ENCODE assay signal across 9 mouse cellular contexts in genomic region chr3:105451627-105452555, GRCm38 (mm10). TPM values are rescaled to one million over a fixed set of nuclear protein-coding genes. Genes with fewer than 3 reads are reported as not detected.
DNase-seq lines count a peak whose midpoint lies in the region; ATAC-seq and TF ChIP-seq lines count a peak whose summit lies in the region.
"Had no signal": no experiment of that assay in that cellular context is flagged by ENCODE, and none has a peak within 500 bp of the region (broad histone marks: within the 10 kb centered on the region; RNA-seq: fewer than 3 reads in every experiment).

Gene Kcnd3 (plus strand): TSS chr3:105452330.

- H3K4me2 ChIP-seq in hindbrain, embryonic 16.5 days (ENCODE audit: low read length): peak within 1 kb of the TSS; percentile 86

- peak within 1 kb of the TSS; percentile 91 for H3K9ac ChIP-seq in hindbrain, embryonic 16.5 days (ENCODE audit: low read depth, low read length)

- no peaks in the 10 kb centered on the region for H3K9me3 ChIP-seq in hindbrain, embryonic 16.5 days (ENCODE audit: control insufficient read depth, low read length)

- no peaks in the 10 kb centered on the region for H3K27me3 ChIP-seq in cerebellum, adult 2 months (ENCODE audit: control insufficient read depth, insufficient read depth, low read length)
- no peaks in the 10 kb centered on the region for H3K27me3 ChIP-seq in hindbrain, embryonic 16.5 days (replicated peaks; ENCODE audit: control insufficient read depth, insufficient read depth, low read length)

- under 1% methylated on average over 74 of the region's 98 CpGs for WGBS in cerebellum, adult 2 months
- under 1% methylated on average over 47 of the region's 98 CpGs for WGBS in hindbrain, embryonic 16.5 days

- no peaks in the 10 kb centered on the region for H3K36me3 ChIP-seq in hindbrain, embryonic 16.5 days (ENCODE audit: control insufficient read depth, insufficient read depth, low read length)

- intact Hi-C loops in left cerebral cortex, postnatal 10 days (cut with DNase I): loop anchor here (5.0 kb wide), 1 partner anchor 195 kb away; no protein-coding TSS in a partner anchor

- peak; percentile 72 for ATAC-seq in hindbrain, embryonic 16.5 days
- ATAC-seq in inflammation-experienced regulatory T-cells, adult 6 months: no peak

- TF ChIP-seq CTCF in cerebellum, adult 2 months (IDR thresholded peaks at IDR 0.05; ENCODE audit: borderline replicate concordance, insufficient read depth, low read depth, low read length): no peak

- H3K27ac ChIP-seq in cerebellum, adult 2 months (ENCODE audit: insufficient read depth, low read length): peak within 1 kb of the TSS; percentile 89
- H3K27ac ChIP-seq in hindbrain, embryonic 16.5 days (ENCODE audit: low read depth, low read length): peak within 1 kb of the TSS; percentile 87

- DNase-seq in R1 (ENCODE audit: low read depth, low spot score): peak; percentile 16
- peak; percentile 71 to 76 for DNase-seq in cerebellum, adult 2 months
- DNase-seq in frontal cortex, adult 2 months (ENCODE audit: extremely low spot score in 1 of 2, low spot score in 1 of 2): peak in 1 of 2 experiments; percentile 46
- DNase-seq in left cerebral cortex, postnatal 10 days (ENCODE audit: extremely low spot score in 1 of 2, low spot score in 2 of 2): peak; percentile 19 to 78
- peak; percentile 8 for DNase-seq in lung, postnatal 36 days
- DNase-seq in right cerebral cortex, postnatal 14 days: peak; percentile 63

- 0 out of 2 replicates have a peak, but pooled peaks have one; percentile 10 for TF ChIP-seq POLR2A in cerebellum, adult 2 months (IDR thresholded peaks at IDR 0.05; ENCODE audit: borderline replicate concordance, insufficient read depth, low read length)

- H3K4me3 ChIP-seq in cerebellum, adult 2 months (replicated peaks; ENCODE audit: insufficient read depth, low read depth, low read length): peak within 1 kb of the TSS; percentile 54
- peak within 1 kb of the TSS; percentile 83 for H3K4me3 ChIP-seq in hindbrain, embryonic 16.5 days (ENCODE audit: low read length)

- H3K4me1 ChIP-seq in cerebellum, adult 2 months (ENCODE audit: control insufficient read depth, insufficient read depth, low read length): peaks cover 7% of the 10 kb centered on the region
- H3K4me1 ChIP-seq in hindbrain, embryonic 16.5 days (ENCODE audit: control insufficient read depth, insufficient read depth, low read depth, low read length): peaks cover 33% of the 10 kb centered on the region

RNA-seq across cellular contexts. Expression of gene Kcnd3, which starts in this region (rescaled TPM):
- 29.2 and 31.9 TPM in 2 replicates for polyA plus RNA-seq in cerebellum, adult 2 months (2012; rRNA removed)
- polyA plus RNA-seq in frontal cortex, adult 2 months (2012; rRNA removed): 39.8 and 42.6 TPM in 2 replicates
- 9.1 TPM in 2 replicates for polyA plus RNA-seq in hindbrain, embryonic 16.5 days (2015; fragmentation: Nextera tagmentation; extraction: Ambion mirVana)
- total RNA-seq in left cerebral cortex, postnatal 10 days (2021): 10 to 100 TPM; 31.5 to 36.4 TPM
- polyA plus RNA-seq in inflammation-experienced regulatory T-cells, adult 6 months (2017; shearing (Covaris generic)): not detected
- total RNA-seq: neutrophil, adult 5-6 weeks had no signal

Comparison
In these comparisons a context has a peak if more than half of its experiments do, and no peak if none do; other contexts are left out.
1. RNA of gene Kcnd3 (polyA plus RNA-seq): 39.8 to 42.6 TPM in frontal cortex, adult 2 months, 29.2 to 31.9 TPM in cerebellum, adult 2 months and 9.1 TPM in hindbrain, embryonic 16.5 days; not detected in inflammation-experienced regulatory T-cells, adult 6 months; every median in the first group is over 10 times any median in the second.